Mouse (Mus musculus) embryonic facial prominence, embryonic 11.5 days (tissue): ENCODE data around the gene Wdr95. TPM values are rescaled to one million over a fixed set of nuclear protein-coding genes. Genes with fewer than 3 reads are reported as not detected.

Experiments
- ATAC-seq: fragments of 200-750 bp; cut with Nextera tagmentation; replicated peaks from 2 replicates; pipeline ENCODE4 v1.8.0; 2017; ENCODE audit warnings: low read depth; ENCODE audit not compliant: insufficient number of reproducible peaks, low FRiP score, low TSS enrichment
- DNase-seq: peaks from one replicate; pipeline ENCODE4 v3.0.0-alpha.2; 2015; ENCODE audit warnings: low spot score
- H3K27ac ChIP-seq: fragments of 300-500 bp; sonication (generic); replicated peaks from 2 replicates; pipeline ENCODE4 v1.5.1; 2014; ENCODE audit warnings: mild to moderate bottlenecking, low read depth, low read length, control low read depth
- H3K27me3 ChIP-seq: fragments of 300-500 bp; sonication (generic); 2 replicates; pipeline ENCODE4 v1.6.1; 2014; ENCODE audit warnings: mild to moderate bottlenecking, low read length, moderate library complexity, mixed read lengths; ENCODE audit not compliant: control insufficient read depth, insufficient read depth
- H3K36me3 ChIP-seq: fragments of 300-500 bp; sonication (generic); replicated peaks from 2 replicates; pipeline ENCODE4 v1.6.1; 2014; ENCODE audit warnings: low read depth, mild to moderate bottlenecking, low read length, moderate library complexity, mixed read lengths; ENCODE audit not compliant: control insufficient read depth, insufficient read depth
- H3K4me1 ChIP-seq: fragments of 300-500 bp; sonication (generic); 2 replicates; pipeline ENCODE4 v1.6.1; 2014; ENCODE audit warnings: low read length, mixed read lengths; ENCODE audit not compliant: control insufficient read depth, insufficient read depth
- H3K4me2 ChIP-seq: fragments of 300-500 bp; sonication (generic); 2 replicates; pipeline ENCODE4 v1.6.1; 2014; ENCODE audit warnings: low read depth, mild to moderate bottlenecking, control low read depth, low read length, moderate library complexity
- H3K4me3 ChIP-seq: fragments of 300-500 bp; sonication (generic); 2 replicates; pipeline ENCODE4 v1.5.1; 2014; ENCODE audit warnings: low read depth, low read length, control low read depth
- H3K9ac ChIP-seq: fragments of 300-500 bp; sonication (generic); replicated peaks from 2 replicates; pipeline ENCODE4 v1.6.1; 2014; ENCODE audit warnings: mild to moderate bottlenecking, control low read depth, low read length
- H3K9me3 ChIP-seq: fragments of 300-500 bp; sonication (generic); replicated peaks from 2 replicates; pipeline ENCODE4 v1.6.1; 2016; ENCODE audit warnings: mild to moderate bottlenecking, low read length, inconsistent platforms, mixed read lengths; ENCODE audit not compliant: control insufficient read depth
- WGBS: fragments of 180-500 bp; shearing (Covaris S2); extraction: QIAGEN DNeasy Blood & Tissue Kit; methylation state at CpG from one replicate; pipeline ENCODE4 v1.1.7; 2014; 5-methylcytosine and 5-hydroxymethylcytosine counted together
- polyA plus RNA-seq: library from polyadenylated mRNA; unstranded; fragments of >200 nt; fragmentation: Nextera tagmentation; extraction: Ambion mirVana; gene quantifications from 2 replicates; pipeline ENCODE4 v1.2.1, GENCODE M21; 2014

Gene Wdr95
- polyA plus RNA-seq, 1 experiment from 2014 or later: not detected

- ATAC-seq (peak; percentile 73; the same call in 1 of the 2 replicates), DNase-seq (peak; percentile 86)
- WGBS: 26% methylated on average over 16 of the region's 16 CpGs
- Histone ChIP-seq H3K4me3 (no peak overlapping the region), H3K27ac (no peak overlapping the region), H3K36me3 (no peaks in the 10 kb centered on the region), H3K4me2 (peak overlapping the region; percentile 8; the same call in 1 of the 2 replicates), H3K27me3 (no peaks in the 10 kb centered on the region), H3K9ac (no peak overlapping the region), H3K9me3 (no peaks in the 10 kb centered on the region), H3K4me1 (no peaks in the 10 kb centered on the region)
Observed at GRCm38 (mm10) chr5:149537796-149538511, 9.5 kb downstream of the Wdr95 start.

GRCm38 (mm10) chr5:149538531-149538930, 10.1 kb downstream of the Wdr95 start:
- Histone ChIP-seq H3K27me3 (no peaks in the 10 kb centered on the region), H3K9ac (no peak overlapping the region), H3K4me2 (0 out of 2 replicates have a peak overlapping the region, but pooled peaks have one; percentile 8), H3K4me3 (no peak overlapping the region), H3K36me3 (no peaks in the 10 kb centered on the region), H3K9me3 (no peaks in the 10 kb centered on the region), H3K4me1 (no peaks in the 10 kb centered on the region), H3K27ac (no peak overlapping the region)
- WGBS: 63% methylated on average over 8 of the region's 8 CpGs
- ATAC-seq: no peak
- no peak for DNase-seq

GRCm38 (mm10) chr5:149539051-149539450, 10.6 kb downstream of the Wdr95 start:
- no peaks in the 10 kb centered on the region for H3K36me3 ChIP-seq
- ATAC-seq (no peak), DNase-seq (no peak)
- no peaks in the 10 kb centered on the region for H3K4me1 ChIP-seq
- H3K4me3 ChIP-seq: no peak overlapping the region
- H3K27me3 ChIP-seq: no peaks in the 10 kb centered on the region
- WGBS: 84% methylated on average over 4 of the region's 4 CpGs
- no peak overlapping the region for H3K4me2 ChIP-seq
- H3K9me3 ChIP-seq: no peaks in the 10 kb centered on the region
- H3K9ac ChIP-seq: no peak overlapping the region
- H3K27ac ChIP-seq: no peak overlapping the region

- H3K9me3 ChIP-seq: no peaks in the 10 kb centered on the region
- WGBS: 60% methylated on average over 7 of the region's 10 CpGs
- ATAC-seq: no peak
Observed at GRCm38 (mm10) chr5:149551179-149551578, 22.7 kb downstream of the Wdr95 start.

GRCm38 (mm10) chr5:149552742-149553141, 24.3 kb downstream of the Wdr95 start:
- WGBS: 41% methylated on average over 9 of the region's 9 CpGs
- no peak for DNase-seq
- Histone ChIP-seq H3K27me3 (no peaks in the 10 kb centered on the region), H3K9me3 (no peaks in the 10 kb centered on the region), H3K4me3 (no peak overlapping the region), H3K36me3 (no peaks in the 10 kb centered on the region), H3K9ac (no peak overlapping the region), H3K27ac (no peak overlapping the region), H3K4me1 (no peaks in the 10 kb centered on the region), H3K4me2 (no peak overlapping the region)
- ATAC-seq: no peak

More at GRCm38 (mm10) chr5:149551179-149551578, 22.7 kb downstream of the Wdr95 start:
- peak; percentile 24 for DNase-seq
- no peaks in the 10 kb centered on the region for H3K27me3 ChIP-seq
- H3K9ac ChIP-seq: no peak overlapping the region
- H3K36me3 ChIP-seq: no peaks in the 10 kb centered on the region
- H3K27ac ChIP-seq: no peak overlapping the region
- no peaks in the 10 kb centered on the region for H3K4me1 ChIP-seq
- H3K4me3 ChIP-seq: no peak overlapping the region
- no peak overlapping the region for H3K4me2 ChIP-seq

GRCm38 (mm10) chr5:149553373-149553772, 24.9 kb downstream of the Wdr95 start:
- Histone ChIP-seq H3K4me3 (no peak overlapping the region), H3K9ac (no peak overlapping the region), H3K36me3 (no peaks in the 10 kb centered on the region), H3K9me3 (no peaks in the 10 kb centered on the region), H3K4me1 (no peaks in the 10 kb centered on the region), H3K27me3 (no peaks in the 10 kb centered on the region), H3K27ac (no peak overlapping the region), H3K4me2 (no peak overlapping the region)
- 95% methylated on average over 11 of the region's 11 CpGs for WGBS
- no peak for DNase-seq
- ATAC-seq: no peak

- ATAC-seq (no peak), DNase-seq (no peak)
- H3K9me3 ChIP-seq: no peaks in the 10 kb centered on the region
- WGBS: 91% methylated on average over 8 of the region's 8 CpGs
- no peak overlapping the region for H3K27ac ChIP-seq
- H3K27me3 ChIP-seq: no peaks in the 10 kb centered on the region
- H3K9ac ChIP-seq: no peak overlapping the region
- no peaks in the 10 kb centered on the region for H3K36me3 ChIP-seq
- no peak overlapping the region for H3K4me2 ChIP-seq
- H3K4me3 ChIP-seq: no peak overlapping the region
- no peaks in the 10 kb centered on the region for H3K4me1 ChIP-seq
Observed at GRCm38 (mm10) chr5:149554397-149554796, 25.9 kb downstream of the Wdr95 start.

- ATAC-seq (no peak), DNase-seq (peak; percentile 47)
- no peak overlapping the region for H3K9ac ChIP-seq
- no peak overlapping the region for H3K4me3 ChIP-seq
- H3K27ac ChIP-seq: no peak overlapping the region
- no peak overlapping the region for H3K4me2 ChIP-seq
- no peaks in the 10 kb centered on the region for H3K9me3 ChIP-seq
- no peaks in the 10 kb centered on the region for H3K27me3 ChIP-seq
- H3K36me3 ChIP-seq: no peaks in the 10 kb centered on the region
- WGBS: 50% methylated on average over 11 of the region's 11 CpGs
- no peaks in the 10 kb centered on the region for H3K4me1 ChIP-seq
Observed at GRCm38 (mm10) chr5:149560903-149561588, 32.6 kb downstream of the Wdr95 start.
